ENCODE assay signal across 9 mouse cellular contexts in genomic region chr4:62262276-62262675, GRCm38 (mm10). TPM values are rescaled to one million over a fixed set of nuclear protein-coding genes. Genes with fewer than 3 reads are reported as not detected.
DNase-seq lines count a peak whose midpoint lies in the region; ATAC-seq and TF ChIP-seq lines count a peak whose summit lies in the region.
"Had no signal": no experiment of that assay in that cellular context is flagged by ENCODE, and none has a peak within 500 bp of the region (broad histone marks: within the 10 kb centered on the region; RNA-seq: fewer than 3 reads in every experiment).

TSS of gene Slc31a2 (plus strand) at chr4:62262562.

- 38% methylated on average over 2 of the region's 2 CpGs for WGBS in kidney, postnatal 0 days
- 28% methylated on average over 2 of the region's 2 CpGs for WGBS in heart, embryonic 13.5 days
- whole genome bisulfite sequencing in limb, embryonic 15.5 days: 45% methylated on average over 2 of the region's 2 CpGs

- H3K4me1 ChIP-seq in kidney, postnatal 0 days (replicated peaks; ENCODE audit: insufficient read depth, low read length): no peaks in the 10 kb centered on the region
- peaks cover 8% of the 10 kb centered on the region; the same call in 1 of the 2 replicates for H3K4me1 ChIP-seq in heart, embryonic 13.5 days
- 0 out of 2 replicates have a peak, but pooled peaks cover 4% of the 10 kb centered on the region for H3K4me1 ChIP-seq in limb, embryonic 15.5 days
- H3K4me1 ChIP-seq: liver, embryonic 13.5 days had no signal

- no peak within 1 kb of the TSS for H3K4me3 ChIP-seq in kidney, postnatal 0 days (replicated peaks; ENCODE audit: low read depth, low read length)
- H3K4me3 ChIP-seq in heart, embryonic 13.5 days: no peak within 1 kb of the TSS
- H3K4me3 ChIP-seq in limb, embryonic 15.5 days: no peak within 1 kb of the TSS
- H3K4me3 ChIP-seq: liver, embryonic 13.5 days had no signal

- no peaks in the 10 kb centered on the region for H3K36me3 ChIP-seq in kidney, postnatal 0 days (ENCODE audit: insufficient read depth, low read length)
- no peaks in the 10 kb centered on the region for H3K36me3 ChIP-seq in heart, embryonic 13.5 days
- H3K36me3 ChIP-seq in limb, embryonic 15.5 days: no peaks in the 10 kb centered on the region
- H3K36me3 ChIP-seq: liver, embryonic 13.5 days had no signal

- ATAC-seq in kidney, postnatal 0 days (replicated peaks; ENCODE audit: low FRiP score, low read depth): no peak
- ATAC-seq in heart, embryonic 13.5 days (ENCODE audit: extremely low read depth, insufficient number of reproducible peaks, low FRiP score, low TSS enrichment): no peak
- ATAC-seq in limb, embryonic 15.5 days (ENCODE audit: insufficient number of reproducible peaks, low FRiP score, low TSS enrichment, low read depth): no peak

- DNase-seq in kidney, postnatal 0 days (ENCODE audit: low spot score): no peak
- no peak for DNase-seq in kidney, adult 11 months
- no peak for DNase-seq in adrenal gland, postnatal 10 days
- DNase-seq in T-cell, adult 2 months (ENCODE audit: low spot score): no peak
- no peak for DNase-seq in layer of hippocampus, adult 18-20 months (ENCODE audit: low spot score in 2 of 2)
- no peak for DNase-seq in embryo, embryonic 9.5 days (ENCODE audit: extremely low spot score)
- DNase-seq: liver, embryonic 13.5 days had no signal

- no peak for TF ChIP-seq CTCF in kidney, postnatal 0 days (IDR thresholded peaks at IDR 0.05; ENCODE audit: low read depth)

- H3K9ac ChIP-seq in kidney, postnatal 0 days (ENCODE audit: low read depth, low read length): no peak within 1 kb of the TSS
- H3K9ac ChIP-seq in heart, embryonic 13.5 days: no peak within 1 kb of the TSS
- no peak within 1 kb of the TSS for H3K9ac ChIP-seq in limb, embryonic 15.5 days
- H3K9ac ChIP-seq: liver, embryonic 13.5 days had no signal

- no peaks in the 10 kb centered on the region for H3K27me3 ChIP-seq in kidney, postnatal 0 days (ENCODE audit: insufficient read depth, low read length)
- no peaks in the 10 kb centered on the region for H3K27me3 ChIP-seq in heart, embryonic 13.5 days (replicated peaks)
- H3K27me3 ChIP-seq in limb, embryonic 15.5 days: no peaks in the 10 kb centered on the region
- H3K27me3 ChIP-seq: liver, embryonic 13.5 days had no signal

- H3K9me3 ChIP-seq in kidney, postnatal 0 days (replicated peaks; ENCODE audit: low read length): no peaks in the 10 kb centered on the region
- H3K9me3 ChIP-seq in heart, embryonic 13.5 days: no peaks in the 10 kb centered on the region
- no peaks in the 10 kb centered on the region for H3K9me3 ChIP-seq in limb, embryonic 15.5 days
- H3K9me3 ChIP-seq: liver, embryonic 13.5 days had no signal

- H3K4me2 ChIP-seq in kidney, postnatal 0 days (ENCODE audit: low read length): no peak within 1 kb of the TSS
- no peak within 1 kb of the TSS for H3K4me2 ChIP-seq in heart, embryonic 13.5 days
- H3K4me2 ChIP-seq in limb, embryonic 15.5 days: no peak within 1 kb of the TSS
- H3K4me2 ChIP-seq: liver, embryonic 13.5 days had no signal

- no peak within 1 kb of the TSS for H3K27ac ChIP-seq in kidney, postnatal 0 days
- no peak within 1 kb of the TSS for H3K27ac ChIP-seq in heart, embryonic 13.5 days (replicated peaks)
- H3K27ac ChIP-seq in limb, embryonic 15.5 days: no peak within 1 kb of the TSS
- H3K27ac ChIP-seq: liver, embryonic 13.5 days had no signal

RNA-seq across cellular contexts. Expression of gene Slc31a2, which starts in this region (rescaled TPM):
- polyA plus RNA-seq in kidney, postnatal 0 days (2015; fragmentation: Nextera tagmentation; extraction: Ambion mirVana): 18.1 and 19.3 TPM in 2 replicates
- 10 to 100 TPM; 14.8 to 16.6 TPM for total RNA-seq in adrenal gland, postnatal 10 days (2021)
- 19.7 and 20.3 TPM in 2 replicates for polyA plus RNA-seq in heart, embryonic 13.5 days (2015; fragmentation: Nextera tagmentation; extraction: Ambion mirVana)
- polyA plus RNA-seq in limb, embryonic 15.5 days (2015; fragmentation: Nextera tagmentation; extraction: Ambion mirVana): 49.7 and 51.4 TPM in 2 replicates
- total RNA-seq in layer of hippocampus, adult 18-20 months (2021): 1 to 10 TPM; 9.2 to 9.7 TPM
